Mouse (Mus musculus): Measurements from ENCODE around the gene Gnmt. TPM values are rescaled to one million over a fixed set of nuclear protein-coding genes. Genes with fewer than 3 reads are reported as not detected.
A peak's percentile ranks its signal among the peaks of the same experiment; 100 is the strongest.

The Gnmt gene
- total and polyA plus RNA-seq, 3 experiments: 0.13 to 0.71 (median 0.38) TPM

- Histone ChIP-seq H3K36me3 (replicated peaks in 1 of 2; ENCODE audit: control insufficient read depth in 1 of 2, insufficient read depth in 1 of 2, low read length in 1 of 2) (peaks cover 27 to 32% of the 10 kb centered on the region in 2 experiments), H3K27ac (ENCODE audit: insufficient read depth, low read depth) (peak within 1 kb of the TSS; percentile 85), H3K79me2 (replicated peaks; ENCODE audit: control insufficient read depth, extremely low read depth, insufficient read depth, poor library complexity, severe bottlenecking) (no peaks in the 10 kb centered on the region; the same call in 1 of the 2 replicates), H3K9me3 (replicated peaks; ENCODE audit: low read length) (no peaks in the 10 kb centered on the region), H3K9ac (ENCODE audit: insufficient read depth, low read depth) (peak within 1 kb of the TSS; percentile 64), H3K4me2 (ENCODE audit: insufficient read depth, low read depth, poor library complexity, severe bottlenecking) (peak within 1 kb of the TSS; percentile 87), H3K4me3 (replicated peaks in 1 of 3; ENCODE audit: low read depth in 2 of 3, low read length in 2 of 3, poor library complexity in 1 of 3) (peak within 1 kb of the TSS; percentile 67 to 88 (median 86)), H3K27me3 (replicated peaks) (no peaks in the 10 kb centered on the region), H3K4me1 (ENCODE audit: control insufficient read depth in 1 of 2, insufficient read depth in 2 of 2) (peaks cover 8 to 27% of the 10 kb centered on the region in 2 experiments)
- DNase-seq (ENCODE audit: extremely low read depth): peak; percentile 91
- dilution Hi-C loops (cut with MboI; ENCODE audit: extremely low pct_ligation_motif_present, extremely low pct_unique_long_range_greater_than_20kb, low sequenced_read_pairs): no loop called here
- in situ Hi-C loops (cut with MboI; ENCODE audit: low pct_ligation_motif_present, low pct_unique_long_range_greater_than_20kb, low sequenced_read_pairs): loop anchor here (5.0 kb wide), 2 partner anchors 35 to 120 kb away; partner anchors contain the start of gene Cul7
- 0 out of 2 replicates have a peak, but pooled peaks have one; percentile 19 for TF ChIP-seq ETS1 (conservative IDR thresholded peaks at IDR 0.05; ENCODE audit: low read depth, low read length)
- peak; percentile 83 for TF ChIP-seq HCFC1 (IDR thresholded peaks at IDR 0.05; ENCODE audit: low read depth, low read length)
- 0 out of 2 replicates have a peak, but pooled peaks have one; percentile 3 for TF ChIP-seq E2F4 (IDR thresholded peaks at IDR 0.05; ENCODE audit: insufficient replicate concordance, low read depth, low read length)
- no peak for TF ChIP-seq ZC3H11A (IDR thresholded peaks at IDR 0.05; ENCODE audit: low read depth, low read length)
- TF ChIP-seq RAD21 (IDR thresholded peaks at IDR 0.05; ENCODE audit: low read depth, low read length): no peak
- peak; percentile 88 for TF ChIP-seq ELF1 (IDR thresholded peaks at IDR 0.05; ENCODE audit: low read depth, low read length)
- TF ChIP-seq ZNF384 (IDR thresholded peaks at IDR 0.05; ENCODE audit: low read depth, low read length): no peak; the same call in 1 of the 2 replicates
- peak; percentile 77; the same call in 1 of the 2 replicates for TF ChIP-seq KAT2A (IDR thresholded peaks at IDR 0.05; ENCODE audit: insufficient replicate concordance, low read length)
- TF ChIP-seq IRF4 (IDR thresholded peaks at IDR 0.05; ENCODE audit: low read depth, low read length): peak; percentile 26; the same call in 1 of the 2 replicates
- 0 out of 2 replicates have a peak, but pooled peaks have one; percentile 12 for TF ChIP-seq MAFK (IDR thresholded peaks at IDR 0.05; ENCODE audit: insufficient replicate concordance, low read length)
- peak; percentile 88 for TF ChIP-seq MAX (IDR thresholded peaks at IDR 0.05; ENCODE audit: low read length)
- peak; percentile 56; the same call in 1 of the 2 replicates for TF ChIP-seq UBTF (IDR thresholded peaks at IDR 0.05; ENCODE audit: low read depth, low read length)
- peak; percentile 98 for TF ChIP-seq BHLHE40 (IDR thresholded peaks at IDR 0.05; ENCODE audit: low read depth, low read length)
- TF ChIP-seq NELFE (IDR thresholded peaks at IDR 0.05; ENCODE audit: low read depth, low read length): peak; percentile 87
- TF ChIP-seq EP300 (IDR thresholded peaks at IDR 0.05; ENCODE audit: low read length): no peak; the same call in 1 of the 2 replicates
- TF ChIP-seq SIN3A (IDR thresholded peaks at IDR 0.05; ENCODE audit: low read length): peak; percentile 97
- TF ChIP-seq USF1 (IDR thresholded peaks at IDR 0.05; ENCODE audit: low read depth, low read length): no peak
- TF ChIP-seq NRF1 (IDR thresholded peaks at IDR 0.05; ENCODE audit: low read depth, low read length): peak; percentile 44
- TF ChIP-seq CHD1 (IDR thresholded peaks at IDR 0.05; ENCODE audit: low read depth, low read length): peak; percentile 95; the same call in 1 of the 2 replicates
- 0 out of 2 replicates have a peak, but pooled peaks have one; percentile 33 for TF ChIP-seq MEF2A (IDR thresholded peaks at IDR 0.05; ENCODE audit: borderline replicate concordance, low read depth, low read length)
- TF ChIP-seq GABPA (IDR thresholded peaks at IDR 0.05; ENCODE audit: insufficient replicate concordance, low read depth, low read length): no peak
- TF ChIP-seq ZKSCAN1 (IDR thresholded peaks at IDR 0.05; ENCODE audit: borderline replicate concordance, low read depth, low read length): no peak
- peak; percentile 87 for TF ChIP-seq TCF12 (IDR thresholded peaks at IDR 0.05; ENCODE audit: low read depth, low read length)
- TF ChIP-seq CHD2 (IDR thresholded peaks at IDR 0.05; ENCODE audit: low read length): peak; percentile 67
- TF ChIP-seq PAX5 (IDR thresholded peaks at IDR 0.05; ENCODE audit: low read length): no peak
- peak; percentile 79 for TF ChIP-seq TBP (conservative IDR thresholded peaks at IDR 0.05; ENCODE audit: low read depth, low read length)
- TF ChIP-seq CTCF (conservative IDR thresholded peaks at IDR 0.05 in 1 of 2, IDR thresholded peaks at IDR 0.05 in 1 of 2; ENCODE audit: low read depth in 2 of 2, low read length in 2 of 2): no peak
- TF ChIP-seq POLR2A (IDR thresholded peaks at IDR 0.05; ENCODE audit: low read depth, low read length): peak; percentile 92
- no peak for TF ChIP-seq MAZ (IDR thresholded peaks at IDR 0.05; ENCODE audit: low read depth, low read length)
- peak; percentile 5; the same call in 1 of the 2 replicates for TF ChIP-seq SMC3 (IDR thresholded peaks at IDR 0.05; ENCODE audit: low read depth, low read length)
- no peak for TF ChIP-seq POLR2AphosphoS2 (IDR thresholded peaks at IDR 0.05; ENCODE audit: low read depth, low read length)
- no peak for TF ChIP-seq JUND (conservative IDR thresholded peaks at IDR 0.05; ENCODE audit: low read depth, low read length)
- peak; percentile 96 for TF ChIP-seq MXI1 (IDR thresholded peaks at IDR 0.05; ENCODE audit: low read depth, low read length)
- no peak for TF ChIP-seq JUN (IDR thresholded peaks at IDR 0.05; ENCODE audit: insufficient read depth, low read depth, low read length)
- peak; percentile 95 for TF ChIP-seq ZMIZ1 (IDR thresholded peaks at IDR 0.05; ENCODE audit: low read depth, low read length)
- TF ChIP-seq RCOR1 (conservative IDR thresholded peaks at IDR 0.05; ENCODE audit: low read depth, low read length): 0 out of 2 replicates have a peak, but pooled peaks have one; percentile 29
- no peak; the same call in 1 of the 2 replicates for TF ChIP-seq USF2 (conservative IDR thresholded peaks at IDR 0.05; ENCODE audit: low read depth, low read length)
Observed at GRCm38 (mm10) chr17:46772404-46773277, 43.7 kb upstream of the Gnmt start, which contains the start of gene 2310039H08Rik. Gene 2310039H08Rik (plus strand): TSS chr17:46772635.

All from CH12.LX (cell line).